Mouse (Mus musculus): ENCODE measurements around the gene Shh.

Gene Shh

GRCm38 (mm10) chr5:28466760-28467306 is at the start of gene Shh:
TSS of gene Shh (minus strand) at chr5:28467256.
- no peak for DNase-seq (ENCODE audit: low read depth, low spot score)

GRCm38 (mm10) chr5:28500792-28501439 is 33.9 kb upstream of the Shh start:
- DNase-seq (ENCODE audit: low read depth, low spot score) = no peak

GRCm38 (mm10) chr5:28498846-28499245 is 31.8 kb upstream of the Shh start:
- DNase-seq (ENCODE audit: low read depth, low spot score) = no peak

DNA sequence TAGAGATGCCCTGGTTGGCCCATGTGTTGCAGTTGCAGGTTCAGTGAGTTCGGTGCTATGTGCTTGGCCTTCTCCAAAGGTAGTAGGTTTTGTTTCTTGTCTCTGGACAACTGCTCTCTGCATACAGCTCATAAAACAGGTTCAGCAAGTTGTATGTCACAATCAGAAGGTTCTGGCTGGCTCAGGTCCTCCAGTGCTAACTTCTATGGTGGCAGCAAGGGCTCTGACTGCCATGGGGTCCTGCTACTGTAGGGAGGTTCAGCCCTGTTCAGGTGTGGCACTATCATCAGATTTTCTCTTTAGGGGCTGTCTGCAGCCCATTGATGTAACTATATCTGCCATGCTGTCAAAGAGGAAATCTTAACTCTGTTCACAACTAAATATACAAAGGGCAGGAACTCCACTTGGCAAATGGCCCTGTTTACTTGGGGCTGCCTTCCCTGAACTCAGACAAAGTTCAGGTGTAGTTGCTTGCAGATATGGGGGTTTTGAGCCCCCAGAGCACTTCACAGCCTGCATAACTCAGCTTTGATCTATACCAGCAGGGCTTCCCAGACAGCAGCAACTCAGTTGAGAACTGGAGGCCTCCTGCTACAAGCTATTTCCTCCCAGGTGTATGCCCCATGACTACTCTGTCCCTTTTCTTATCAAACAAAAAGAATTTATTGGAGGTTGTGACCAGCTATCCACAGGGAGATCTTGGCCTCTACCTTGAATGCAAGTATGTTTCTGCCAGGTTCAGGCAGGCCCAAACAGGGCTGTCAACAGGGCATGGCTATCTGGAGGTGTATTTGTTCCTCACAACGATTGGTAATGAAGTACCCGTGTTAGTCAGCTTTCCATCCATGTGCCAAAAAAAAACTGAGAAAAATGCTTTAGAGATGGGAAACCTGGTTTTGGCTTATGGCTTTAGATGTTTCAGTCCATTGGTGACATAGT is 28.9 kb upstream of the Shh start:
- no peak for DNase-seq (ENCODE audit: low read depth, low spot score)

DNA sequence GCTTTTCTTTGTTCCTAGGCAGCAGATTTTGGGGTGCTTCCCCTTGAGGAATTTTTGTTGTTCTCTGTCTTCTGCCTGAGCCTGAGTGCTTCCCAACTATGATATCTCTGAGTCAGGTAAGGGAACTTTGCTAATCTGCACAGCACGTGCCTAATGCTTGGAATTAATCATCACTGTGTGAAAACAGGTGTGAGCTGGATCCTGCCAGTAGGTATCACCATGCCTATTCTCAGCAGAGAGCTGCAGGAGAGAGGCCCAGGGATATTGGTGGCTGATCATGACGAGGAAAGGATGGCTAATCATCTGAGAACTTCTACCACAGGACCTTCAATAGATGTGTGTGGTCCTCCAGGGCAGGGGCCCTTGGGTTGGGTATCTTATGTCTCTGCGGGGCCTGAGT is 26.5 kb upstream of the Shh start:
- DNase-seq (ENCODE audit: low read depth, low spot score) = no peak

DNA sequence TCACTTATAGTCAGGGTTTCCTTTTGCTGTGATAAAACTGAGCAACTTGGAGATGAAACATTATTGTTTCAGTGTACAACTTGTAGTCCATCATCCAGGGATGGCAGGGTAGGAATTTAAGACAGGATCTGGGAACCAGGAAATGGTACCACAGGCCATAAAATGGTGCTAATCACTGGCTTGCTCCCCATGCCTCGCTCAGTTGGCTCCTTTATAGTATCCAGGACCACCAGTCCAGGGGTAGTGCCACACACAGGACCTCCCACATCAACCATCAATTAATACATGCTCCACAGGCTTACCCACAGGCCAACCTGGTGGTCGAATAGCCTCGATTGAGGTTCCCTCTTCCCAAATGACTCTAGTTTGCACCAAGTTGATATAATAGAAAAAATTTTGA is 15.9 kb upstream of the Shh start:
- no peak for DNase-seq (ENCODE audit: low read depth, low spot score)

- DNase-seq (ENCODE audit: low read depth, low spot score) = no peak
These were observed 14.7 kb upstream of the Shh start for GRCm38 (mm10) chr5:28481730-28482129.

GRCm38 (mm10) chr5:28476389-28477379 is 9.6 kb upstream of the Shh start:
- peak; percentile 25 for DNase-seq (ENCODE audit: low read depth, low spot score)

- no peak for DNase-seq (ENCODE audit: low read depth, low spot score)
These were observed 6.5 kb upstream of the Shh start for GRCm38 (mm10) chr5:28473556-28473955.

DNA sequence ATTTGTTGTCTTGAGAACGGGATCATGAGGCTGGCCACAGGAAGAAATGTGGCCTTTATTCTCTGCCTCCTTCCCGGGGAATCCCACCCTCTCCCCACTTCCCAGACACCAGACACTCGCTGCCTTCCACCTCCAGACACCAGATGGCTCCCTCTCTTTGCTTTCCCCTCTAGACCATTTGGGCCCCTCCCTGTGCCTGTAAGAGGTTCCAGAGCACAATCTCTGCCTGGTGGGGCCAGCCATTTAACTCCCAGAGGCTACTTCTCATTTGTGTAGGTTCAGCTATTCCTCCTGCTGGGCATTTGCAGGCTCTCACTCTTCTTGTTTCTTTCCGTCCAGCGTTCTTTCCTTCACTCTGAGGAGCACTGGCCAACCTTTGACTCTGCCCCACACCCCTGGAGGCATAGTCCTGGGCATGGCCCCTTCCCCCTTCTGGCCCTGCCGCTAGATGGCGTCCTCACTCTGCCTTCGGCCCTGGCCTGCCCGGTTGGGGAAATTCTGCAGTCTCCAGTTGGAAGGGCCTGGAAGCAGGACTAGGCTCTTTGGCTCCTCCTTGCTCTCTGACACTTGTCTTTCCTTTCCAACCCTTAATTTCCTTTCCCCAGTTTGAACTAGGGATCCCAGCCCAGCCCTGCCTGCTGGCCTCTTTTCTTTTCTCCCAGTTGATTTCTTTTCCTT is 2.6 kb upstream of the Shh start:
- peak; percentile 43 for DNase-seq (ENCODE audit: low read depth, low spot score)

DNA sequence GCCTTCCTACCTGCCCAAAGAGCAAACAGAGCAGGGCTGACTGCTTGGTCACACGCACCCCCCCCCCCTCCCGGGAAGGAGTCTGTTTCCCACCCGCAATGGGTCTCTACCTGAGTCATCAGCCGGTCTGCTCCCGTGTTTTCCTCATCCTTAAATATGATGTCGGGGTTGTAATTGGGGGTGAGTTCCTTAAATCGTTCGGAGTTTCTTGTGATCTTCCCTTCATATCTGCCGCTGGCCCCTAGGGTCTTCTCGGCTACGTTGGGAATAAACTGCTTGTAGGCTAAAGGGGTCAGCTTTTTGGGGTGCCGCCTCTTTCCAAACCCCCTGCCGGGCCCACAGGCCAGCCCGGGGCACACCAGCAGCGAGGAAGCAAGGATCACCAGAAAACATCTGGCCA is 705 bp downstream of the Shh start:
- no peak for DNase-seq (ENCODE audit: low read depth, low spot score)

DNA sequence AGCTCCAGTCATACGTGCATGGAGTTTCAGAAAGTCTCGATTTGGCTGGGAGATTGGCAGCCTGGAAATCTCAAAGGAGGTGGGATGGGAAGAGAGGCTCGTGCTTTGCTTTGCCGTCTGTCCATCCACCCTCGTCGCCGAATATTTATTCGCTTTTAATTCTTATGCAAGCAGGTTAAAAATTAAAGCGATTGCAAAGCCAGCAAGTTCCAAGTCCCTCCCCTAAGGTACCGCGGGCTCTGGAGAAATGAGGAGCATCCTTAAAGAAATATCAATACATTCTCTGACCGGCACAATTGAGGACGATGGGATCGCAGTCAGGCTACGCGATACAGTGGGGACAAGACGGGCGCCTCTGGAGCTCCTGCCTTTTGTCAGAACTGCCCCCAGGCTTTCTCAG is 1.5 kb downstream of the Shh start:
- DNase-seq (ENCODE audit: low read depth, low spot score) = no peak

- DNase-seq (ENCODE audit: low read depth, low spot score) = no peak
These were observed 2.0 kb downstream of the Shh start for GRCm38 (mm10) chr5:28465099-28465406.

- DNase-seq (ENCODE audit: low read depth, low spot score) = no peak
These were observed 2.5 kb downstream of the Shh start for GRCm38 (mm10) chr5:28464361-28465098.

DNA sequence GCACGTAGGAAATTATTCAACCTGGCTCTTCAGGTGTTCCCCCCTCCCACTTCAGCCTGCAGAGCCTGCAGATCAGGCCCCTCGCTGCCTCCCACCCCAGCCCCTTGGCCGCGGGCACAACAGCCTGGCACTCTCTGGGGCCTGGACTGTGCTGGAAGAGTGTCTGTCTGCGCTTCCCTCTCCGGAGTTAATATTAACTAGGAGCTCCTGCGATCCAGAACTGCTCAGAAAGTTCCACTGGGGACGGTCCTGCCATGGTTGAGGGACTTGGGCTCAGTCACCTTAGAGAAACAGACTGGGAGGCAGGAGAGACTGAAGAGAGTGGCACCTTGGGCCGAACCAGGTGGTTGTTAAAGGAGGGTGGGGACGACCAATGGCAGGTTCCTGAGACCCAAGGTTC is 3.4 kb downstream of the Shh start:
- no peak for DNase-seq (ENCODE audit: low read depth, low spot score)

DNA sequence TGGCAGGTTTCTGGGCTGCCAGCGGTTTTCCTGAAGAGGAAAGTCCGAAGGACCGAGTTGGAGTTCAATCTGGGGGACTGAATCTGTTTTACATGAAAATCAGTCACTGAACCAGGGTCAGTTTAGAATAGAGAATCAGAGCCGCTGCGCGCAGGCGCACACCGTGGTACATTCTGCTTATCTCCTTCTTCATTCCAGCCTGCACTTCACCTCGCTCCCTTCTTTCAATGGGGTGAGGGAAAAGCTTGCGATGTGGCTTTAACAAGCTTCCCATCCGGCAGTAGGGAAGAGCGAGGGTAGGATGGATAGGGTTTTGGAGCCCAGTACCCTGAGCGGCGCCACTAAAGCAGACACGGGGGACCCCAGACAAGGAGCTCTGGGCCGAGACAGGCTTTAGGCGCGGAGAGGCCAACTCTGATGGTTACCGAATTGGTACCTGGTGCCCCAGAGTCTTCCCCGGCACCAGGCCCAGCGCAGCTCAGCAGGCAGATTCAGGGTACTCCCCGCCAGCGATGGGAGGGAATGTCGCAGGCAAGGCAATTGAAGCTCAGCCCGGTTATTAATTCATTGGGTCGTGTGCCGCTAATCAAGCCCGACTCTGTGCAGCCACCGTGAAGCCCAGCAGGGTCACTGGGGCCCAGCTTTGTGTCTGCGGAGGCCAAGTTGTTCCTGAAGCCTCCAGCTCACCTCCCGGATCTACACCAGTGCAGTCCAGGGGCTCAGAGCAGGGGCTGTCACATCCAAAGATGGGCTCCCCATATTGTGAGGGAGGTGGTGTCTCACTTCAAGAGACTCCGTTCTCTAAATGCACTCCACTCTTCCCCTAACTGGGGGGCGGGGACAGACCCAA is 4.1 kb downstream of the Shh start:
- DNase-seq (ENCODE audit: low read depth, low spot score) = no peak

DNA sequence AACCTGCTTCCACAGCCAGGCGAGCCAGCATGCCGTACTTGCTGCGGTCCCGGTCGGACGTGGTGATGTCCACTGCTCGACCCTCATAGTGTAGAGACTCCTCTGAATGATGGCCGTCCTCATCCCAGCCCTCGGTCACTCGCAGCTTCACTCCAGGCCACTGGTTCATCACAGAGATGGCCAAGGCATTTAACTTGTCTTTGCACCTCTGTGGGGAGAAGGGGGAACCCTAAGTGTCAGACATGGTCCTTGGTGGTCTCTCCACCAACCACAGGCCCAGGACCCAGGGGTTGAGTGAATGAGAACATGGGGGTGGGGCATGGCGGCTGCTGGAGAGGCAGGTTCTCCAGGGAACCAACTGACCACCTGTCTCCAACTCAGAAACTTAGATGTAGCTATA is 5.7 kb downstream of the Shh start:
- DNase-seq (ENCODE audit: low read depth, low spot score) = no peak

DNA sequence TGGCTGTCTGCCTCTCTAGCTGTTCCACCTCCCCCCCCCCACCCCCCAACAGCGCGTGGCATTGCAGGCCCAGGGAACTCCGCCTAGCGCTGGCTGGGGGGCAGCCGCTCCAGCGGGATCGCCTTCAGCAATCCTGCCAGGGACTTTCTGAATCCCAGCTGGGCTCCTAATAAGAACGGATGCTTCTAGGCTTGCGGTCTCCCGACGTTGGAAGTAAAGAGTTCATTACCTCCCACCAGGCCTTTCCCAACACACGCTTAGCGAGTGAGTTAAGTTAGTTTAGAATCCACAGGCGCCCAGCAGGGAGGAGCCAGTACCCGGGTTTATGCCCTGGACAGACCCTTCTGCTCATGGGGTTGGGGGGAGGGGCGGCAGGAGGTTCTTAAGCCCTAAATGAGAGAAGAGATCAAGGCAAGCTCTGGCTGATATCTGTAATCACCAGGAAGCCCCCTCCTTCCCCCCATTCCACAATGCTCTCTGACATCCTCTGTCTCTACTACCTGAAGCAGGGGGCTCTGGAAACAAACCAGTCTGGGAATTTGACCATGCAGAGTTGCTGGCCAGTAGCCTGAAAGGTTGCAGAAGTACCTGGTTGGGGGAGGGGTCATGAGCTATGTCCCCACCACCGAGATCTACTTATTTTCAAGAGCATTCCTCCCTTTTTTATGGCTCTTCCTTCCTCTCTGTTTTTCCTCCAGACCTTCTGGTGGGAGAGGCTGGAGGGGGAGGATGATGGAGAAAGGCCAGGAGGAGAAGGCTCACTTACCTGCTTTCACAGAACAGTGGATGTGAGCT is 6.3 kb downstream of the Shh start:
- DNase-seq (ENCODE audit: low read depth, low spot score) = no peak
